Mouse (Mus musculus): ENCODE results near the gene Zbtb34. TPM values are rescaled to one million over a fixed set of nuclear protein-coding genes. Genes with fewer than 3 reads are reported as not detected.

The Zbtb34 gene
- total RNA-seq, 2 experiments from 2014 or later: 8.1 to 21.1 TPM

DNA sequence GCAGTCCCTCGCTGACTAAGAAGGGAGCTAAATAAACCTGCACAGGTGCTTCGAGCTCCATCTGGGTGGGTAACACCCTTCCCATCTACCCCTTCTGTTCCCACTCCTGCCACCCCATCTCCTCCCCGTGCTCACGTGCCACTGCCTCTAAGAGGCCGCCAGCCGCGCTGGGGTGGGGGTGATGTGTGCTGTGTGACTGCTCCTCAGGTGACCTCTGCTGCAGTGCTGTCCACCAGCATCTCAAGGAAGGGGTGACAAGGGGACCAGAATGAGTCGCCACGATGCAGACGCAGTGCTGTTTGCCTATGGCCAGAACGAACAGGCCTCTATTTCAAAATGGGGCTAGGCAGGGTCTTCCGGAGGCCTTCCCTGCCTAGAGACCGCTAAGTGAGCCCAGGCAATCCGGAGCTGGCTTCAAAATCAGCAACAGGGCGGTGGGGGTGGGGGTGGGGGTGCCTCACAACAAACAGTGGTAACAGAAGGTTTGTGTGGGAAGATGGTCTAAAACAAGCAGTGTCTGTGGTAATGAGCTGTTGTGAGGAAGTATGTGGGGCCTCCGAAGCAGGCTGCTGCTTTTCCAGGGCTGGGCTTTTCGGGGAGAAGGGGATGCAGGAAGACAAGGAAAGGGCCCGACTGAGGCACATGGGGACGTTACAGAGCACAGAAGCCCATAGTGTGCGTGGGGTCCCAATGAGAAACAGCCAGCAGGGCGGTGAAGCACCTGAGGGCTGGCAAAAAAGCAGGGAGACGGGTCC lies 18.2 kb upstream of the Zbtb34 start:
- ATAC-seq (ENCODE audit: poor library complexity, severe bottlenecking): no peak

GRCm38 (mm10) chr2:33446796-33447195 lies 15.7 kb upstream of the Zbtb34 start:
- no peak for ATAC-seq (ENCODE audit: poor library complexity, severe bottlenecking)

- no peak for ATAC-seq (ENCODE audit: poor library complexity, severe bottlenecking)
Measured at GRCm38 (mm10) chr2:33445741-33446140, 14.6 kb upstream of the Zbtb34 start.

DNA sequence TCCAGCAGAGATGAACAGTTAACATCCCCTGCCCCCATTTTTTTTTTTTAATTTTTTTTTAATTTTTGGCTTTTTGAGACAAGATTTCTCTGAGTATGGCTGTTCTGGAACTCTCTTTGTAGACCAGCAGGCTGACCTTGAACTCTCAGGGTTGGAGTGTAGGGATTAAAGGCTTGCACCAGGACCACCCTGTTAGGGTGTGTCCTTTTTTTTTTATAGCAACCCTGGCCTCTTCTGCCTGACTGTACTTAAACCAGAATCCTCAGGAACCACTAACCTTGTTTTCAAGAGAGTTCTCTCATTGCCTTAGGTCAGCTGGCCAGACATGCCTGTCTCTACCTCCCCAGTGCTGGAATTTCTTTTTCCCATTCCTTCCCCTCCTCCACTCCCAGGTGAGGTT lies 13.7 kb upstream of the Zbtb34 start:
- no peak for ATAC-seq (ENCODE audit: poor library complexity, severe bottlenecking)

DNA sequence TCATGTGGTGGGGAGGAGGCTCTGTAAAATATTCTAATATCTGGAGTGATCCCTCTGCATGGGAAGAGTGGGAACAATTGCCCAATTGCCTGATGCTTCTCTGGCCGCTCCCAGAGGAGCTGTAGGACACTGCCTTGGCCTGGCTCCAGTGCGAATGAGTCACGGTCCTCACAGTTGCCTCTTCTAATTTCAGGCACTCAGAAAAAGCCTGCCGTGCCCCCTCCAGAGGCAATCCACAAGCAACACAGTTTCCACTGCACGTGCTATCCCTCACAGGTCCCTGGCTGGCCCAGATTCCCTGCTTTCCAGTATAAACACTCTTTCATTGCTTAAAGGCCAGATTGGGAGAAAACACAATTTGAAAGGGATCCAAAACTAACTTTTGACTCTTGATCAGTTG lies 13.2 kb upstream of the Zbtb34 start:
- no peak for ATAC-seq (ENCODE audit: poor library complexity, severe bottlenecking)

DNA sequence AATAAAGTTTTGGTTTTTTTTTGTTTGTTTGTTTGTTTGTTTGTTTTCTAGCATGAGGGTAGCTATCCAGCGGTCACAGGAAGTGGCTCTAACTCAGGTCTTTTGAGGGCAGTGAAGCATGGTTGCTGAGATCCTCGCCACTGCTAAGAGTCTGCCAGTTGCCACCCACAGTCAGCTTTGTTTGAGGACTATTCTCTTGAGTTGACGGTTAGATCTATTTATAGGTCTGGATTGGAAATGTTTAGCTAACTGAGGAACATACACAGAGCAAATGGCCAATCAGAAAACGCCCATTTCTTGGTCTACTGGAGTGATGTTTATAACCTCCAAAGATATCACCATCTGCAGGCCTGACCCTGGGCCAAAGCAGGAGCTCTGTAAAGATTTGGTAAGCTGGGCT lies 11.6 kb upstream of the Zbtb34 start:
- ATAC-seq (ENCODE audit: poor library complexity, severe bottlenecking): no peak

DNA sequence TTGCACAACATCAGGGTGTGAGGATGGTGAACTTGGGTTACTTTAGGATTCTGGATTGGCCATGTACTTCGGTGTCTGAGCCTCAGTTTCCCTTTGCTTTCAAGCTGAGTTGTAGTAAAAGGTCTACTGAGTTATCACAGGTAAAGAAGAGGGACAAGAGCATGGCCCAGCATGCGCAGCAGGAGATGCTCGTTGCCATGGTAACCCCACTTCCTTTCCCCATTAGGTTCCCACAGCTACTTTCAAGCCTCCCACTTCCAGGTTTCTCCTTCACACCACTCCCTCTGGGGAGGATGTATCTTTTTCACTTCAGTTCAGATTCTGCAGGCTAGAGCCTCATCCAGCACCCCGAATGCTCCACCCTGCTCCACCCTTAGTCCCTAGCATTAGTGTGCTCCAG lies 9.8 kb upstream of the Zbtb34 start:
- 0 out of 2 replicates have a peak, but pooled peaks have one; percentile 33 for ATAC-seq (ENCODE audit: poor library complexity, severe bottlenecking)

- ATAC-seq (ENCODE audit: poor library complexity, severe bottlenecking): no peak
Measured at GRCm38 (mm10) chr2:33439980-33440670, 9.0 kb upstream of the Zbtb34 start.

- ATAC-seq (ENCODE audit: poor library complexity, severe bottlenecking): no peak
Measured at GRCm38 (mm10) chr2:33439471-33439881, 8.4 kb upstream of the Zbtb34 start.

GRCm38 (mm10) chr2:33438377-33438776 lies 7.3 kb upstream of the Zbtb34 start:
- no peak for ATAC-seq (ENCODE audit: poor library complexity, severe bottlenecking)

DNA sequence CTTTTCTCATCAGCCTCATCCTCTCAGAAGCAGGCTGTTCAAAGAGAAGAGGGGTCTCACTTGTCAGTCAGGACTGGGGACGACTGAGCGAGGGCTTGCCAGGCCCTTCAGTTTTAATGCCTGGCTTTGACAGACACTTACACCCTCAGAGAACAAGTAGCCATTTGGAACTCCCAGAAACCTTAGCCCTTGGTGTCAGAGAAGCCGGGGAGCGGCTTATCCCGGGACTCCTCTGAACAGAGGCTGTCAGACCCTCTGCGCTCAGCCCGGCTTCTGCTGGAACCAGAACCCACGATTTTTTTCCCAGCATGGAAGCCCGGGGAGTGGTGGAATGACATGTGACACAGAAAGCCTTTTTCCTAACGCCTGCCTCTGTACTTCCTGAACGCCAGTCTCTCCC lies 6.1 kb upstream of the Zbtb34 start:
- no peak for ATAC-seq (ENCODE audit: poor library complexity, severe bottlenecking)

GRCm38 (mm10) chr2:33436035-33436580 lies 5.0 kb upstream of the Zbtb34 start:
- ATAC-seq (ENCODE audit: poor library complexity, severe bottlenecking): peak; percentile 25

GRCm38 (mm10) chr2:33435036-33435650 lies 4.0 kb upstream of the Zbtb34 start:
- no peak for ATAC-seq (ENCODE audit: poor library complexity, severe bottlenecking)

DNA sequence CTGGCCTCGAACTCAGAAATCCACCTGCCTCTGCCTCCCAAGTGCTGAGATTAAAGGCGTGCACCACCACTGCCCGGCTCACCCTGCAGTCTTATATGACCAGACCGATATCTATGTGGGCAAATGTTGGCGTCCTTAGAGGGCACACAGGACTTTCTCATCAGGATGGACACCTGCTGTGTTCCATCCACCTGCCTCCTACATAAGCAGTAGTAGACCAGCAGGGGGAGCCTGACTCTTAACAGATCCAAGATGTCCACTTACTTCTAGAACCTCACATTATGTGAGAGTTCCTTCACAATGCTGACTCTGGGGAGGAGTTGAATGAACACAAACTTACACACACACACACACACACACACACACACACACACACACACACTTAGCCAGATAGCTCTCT lies 1.8 kb upstream of the Zbtb34 start:
- ATAC-seq (ENCODE audit: poor library complexity, severe bottlenecking): peak; percentile 36; the same call in 1 of the 2 replicates

DNA sequence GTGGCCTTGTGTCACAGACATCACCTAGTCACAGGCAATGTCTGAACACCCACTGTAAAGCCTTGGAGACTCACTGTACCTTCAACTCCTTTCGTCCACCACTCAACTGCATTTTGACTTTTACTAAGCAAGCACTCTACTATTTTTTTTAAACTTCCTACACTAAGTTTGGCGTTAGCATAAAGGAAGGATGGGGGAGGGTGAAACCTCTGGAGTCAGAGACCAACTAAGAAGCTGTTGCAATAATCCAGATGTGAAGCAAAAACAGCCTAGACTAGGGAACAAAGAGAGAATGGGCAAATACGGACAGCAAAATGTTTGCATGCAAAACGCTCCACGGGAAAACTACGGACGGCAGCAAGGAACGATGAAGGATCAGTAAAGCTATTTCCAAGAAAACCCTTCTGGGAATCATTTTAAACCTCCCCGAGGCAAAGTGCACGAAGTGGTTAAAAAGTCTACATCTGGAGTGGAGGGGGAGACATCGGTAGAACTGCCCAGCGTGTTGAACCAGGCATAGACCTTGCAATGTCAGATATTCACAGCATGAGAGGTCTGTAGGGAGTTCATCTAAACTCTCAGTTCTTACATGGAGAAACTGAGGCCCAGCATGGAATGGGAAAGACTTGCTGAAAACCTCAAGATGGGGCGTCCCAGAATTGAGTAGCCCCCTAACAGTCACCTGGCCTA lies 898 bp downstream of the Zbtb34 start:
- no peak for ATAC-seq (ENCODE audit: poor library complexity, severe bottlenecking)

DNA sequence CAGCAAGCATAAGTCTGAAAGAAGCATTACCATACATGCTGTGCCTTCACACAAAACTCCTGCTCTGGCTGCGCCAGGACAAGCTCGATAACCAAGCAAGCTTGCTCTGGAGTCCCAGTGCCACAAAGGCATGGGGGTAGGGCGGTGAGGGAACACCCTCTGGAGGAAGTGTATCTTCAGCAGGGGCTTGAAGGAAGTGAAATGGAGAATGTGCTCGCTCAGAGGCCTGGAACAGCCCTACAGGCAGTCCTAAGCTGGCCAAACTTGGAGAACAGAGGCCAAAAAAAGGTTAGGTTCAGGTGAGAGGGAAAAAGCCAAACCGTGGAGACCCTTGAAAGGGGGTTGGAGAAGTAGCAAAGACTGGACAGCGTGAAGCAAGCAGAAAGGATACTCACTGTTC lies 1.8 kb downstream of the Zbtb34 start:
- ATAC-seq (ENCODE audit: poor library complexity, severe bottlenecking): peak; percentile 54

- no peak for ATAC-seq (ENCODE audit: poor library complexity, severe bottlenecking)
Measured at GRCm38 (mm10) chr2:33426640-33427398, 4.3 kb downstream of the Zbtb34 start.

DNA sequence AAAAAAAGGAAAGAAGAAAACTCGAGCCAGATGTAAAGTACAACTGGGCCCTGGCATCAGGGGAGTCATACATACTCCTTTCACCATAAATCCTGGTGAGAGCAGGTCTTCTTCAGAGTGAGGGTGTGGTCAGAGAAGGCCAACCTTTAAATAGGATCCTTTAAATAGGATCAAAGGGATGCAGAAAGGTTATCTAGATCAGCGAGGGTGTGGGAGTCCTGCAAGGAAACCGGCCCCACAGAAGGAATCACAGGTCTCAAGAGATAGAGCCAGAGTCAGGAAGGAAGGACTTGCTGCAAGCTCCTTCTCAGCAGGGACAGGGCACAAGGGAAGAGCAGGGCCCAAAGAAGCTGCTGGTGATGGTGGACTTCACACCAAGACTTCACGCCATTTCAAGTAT lies 13.7 kb downstream of the Zbtb34 start:
- ATAC-seq (ENCODE audit: poor library complexity, severe bottlenecking): no peak

- no peak for ATAC-seq (ENCODE audit: poor library complexity, severe bottlenecking)
Measured at GRCm38 (mm10) chr2:33414019-33414418, 17.1 kb downstream of the Zbtb34 start.

DNA sequence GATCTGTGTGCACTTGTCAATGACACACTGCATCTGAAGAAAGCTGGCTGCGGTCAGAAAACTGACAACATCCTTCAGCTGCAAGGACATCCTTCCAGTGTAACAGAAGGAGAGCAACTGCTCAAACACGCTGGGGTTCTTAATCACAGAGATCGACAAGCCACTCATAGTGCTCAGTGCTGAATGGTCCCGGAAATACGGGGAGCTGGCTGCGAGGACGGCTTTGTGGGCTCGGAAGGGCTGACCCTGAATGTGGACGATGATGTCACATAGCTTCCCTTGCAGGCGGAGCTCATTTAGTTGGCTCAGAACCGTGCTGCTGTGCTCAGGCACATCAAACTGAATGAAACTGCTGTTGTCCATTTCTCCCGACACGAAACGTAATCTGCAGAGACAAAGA lies 19.0 kb downstream of the Zbtb34 start:
- ATAC-seq (ENCODE audit: poor library complexity, severe bottlenecking): no peak

All from megakaryocyte, adult 5-6 weeks (primary cell).